Comparison of ENCODE assay signal across 8 mouse cellular contexts in the genomic region with DNA sequence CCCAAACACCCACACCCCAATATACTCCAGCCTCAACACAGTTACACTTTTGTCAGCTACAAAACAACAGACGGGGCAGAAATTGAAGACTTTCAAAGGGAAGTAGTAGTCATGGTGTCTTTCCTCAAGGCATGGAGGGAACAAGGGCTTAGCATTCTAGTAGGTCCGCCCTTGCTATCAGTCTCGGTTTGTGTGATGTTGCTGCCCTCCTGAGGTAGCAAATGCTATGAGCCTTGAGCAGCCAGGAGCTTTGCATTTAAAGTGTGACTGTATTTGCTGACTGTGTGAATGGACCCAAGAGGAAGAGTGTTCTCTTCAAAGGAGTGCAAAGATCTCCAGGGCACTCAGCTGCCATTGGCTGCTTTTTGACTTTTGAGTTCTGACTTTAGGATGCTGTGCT.
DNase-seq lines count a peak whose midpoint lies in the region; ATAC-seq and TF ChIP-seq lines count a peak whose summit lies in the region.
"Not testable (repeated sequence)": the region's sequence is repeated elsewhere in the genome, so short reads cannot be mapped to it uniquely, and the experiment has no call there.

No protein-coding gene starts in this region.

- H3K9me3 ChIP-seq in lung, postnatal 0 days (ENCODE audit: low read length), result not testable (repeated sequence)

- ATAC-seq in lung, postnatal 0 days, result peak; percentile 83

- not testable (repeated sequence) for H3K4me1 ChIP-seq in lung, postnatal 0 days (ENCODE audit: insufficient read depth, low read depth, low read length)

- H3K4me3 ChIP-seq in lung, postnatal 0 days (ENCODE audit: low read depth, low read length), result not testable (repeated sequence)

- H3K36me3 ChIP-seq in lung, postnatal 0 days (ENCODE audit: insufficient read depth, low read length), result not testable (repeated sequence)

- H3K27ac ChIP-seq in lung, postnatal 0 days (ENCODE audit: low read length), result not testable (repeated sequence)

- not testable (repeated sequence) for TF ChIP-seq EP300 in lung, postnatal 0 days (IDR thresholded peaks at IDR 0.05)

- not testable (repeated sequence) for H3K9ac ChIP-seq in lung, postnatal 0 days (replicated peaks; ENCODE audit: low read depth)

- not testable (repeated sequence) for H3K27me3 ChIP-seq in lung, postnatal 0 days (replicated peaks; ENCODE audit: insufficient read depth, low read length)

- WGBS in lung, postnatal 0 days, result 22% methylated on average over 3 of the region's 3 CpGs

- TF ChIP-seq CTCF in lung, postnatal 0 days (IDR thresholded peaks at IDR 0.05), result peak; percentile 74

- not testable (repeated sequence) for H3K4me2 ChIP-seq in lung, postnatal 0 days (replicated peaks; ENCODE audit: low read depth, low read length)

- DNase-seq in Muller cell, postnatal 12 days (ENCODE audit: inconsistent ontology term), result peak; percentile 20
- DNase-seq in embryo, embryonic 11 days, result peak; percentile 42
- peak; percentile 35 for DNase-seq in heart, adult 8-10 months (ENCODE audit: low spot score)
- peak; percentile 13 for DNase-seq in kidney, adult 11 months
- peak; percentile 6 to 10 for DNase-seq in layer of hippocampus, postnatal 36 days
- peak; percentile 72 for DNase-seq in lung, postnatal 0 days (ENCODE audit: low spot score)
- peak; percentile 36 for DNase-seq in retina, postnatal 1 day
- DNase-seq in urinary bladder, postnatal 36 days (ENCODE audit: low spot score in 2 of 2), result peak; percentile 21 to 26

Comparison
In these comparisons a context has a peak if more than half of its experiments do, and no peak if none do; other contexts are left out.
1. DNase-seq: peak in every context shown above with its lines; median percentile 72 in lung, postnatal 0 days; 42 in embryo, embryonic 11 days; 36 in retina, postnatal 1 day; 35 in heart, adult 8-10 months; 24 in urinary bladder, postnatal 36 days; 20 in Muller cell, postnatal 12 days; 13 in kidney, adult 11 months; 8 in layer of hippocampus, postnatal 36 days.